ENCODE assay signal across 20 mouse cellular contexts in the genomic region with DNA sequence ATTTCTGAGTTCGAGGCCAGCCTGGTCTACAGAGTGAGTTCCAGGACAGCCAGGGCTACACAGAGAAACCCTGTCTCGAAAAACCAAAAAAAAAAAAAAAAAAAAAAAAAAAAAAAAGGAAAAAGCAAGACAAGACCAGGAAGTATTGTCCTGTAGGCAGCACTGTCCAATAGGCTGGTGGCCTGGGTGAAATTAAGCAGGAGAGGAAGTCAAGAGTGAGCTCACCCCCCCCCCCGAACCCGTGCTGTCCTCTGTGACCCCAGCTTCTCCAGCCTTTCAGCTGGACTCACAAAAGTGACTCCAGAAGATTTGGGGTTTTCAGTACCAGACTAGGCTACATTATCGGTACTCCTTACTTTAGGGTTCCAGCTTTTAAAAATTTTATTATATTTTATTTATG.
"Had no signal": no experiment of that assay in that cellular context is flagged by ENCODE, and none has a peak within 500 bp of the region (broad histone marks: within the 10 kb centered on the region; RNA-seq: fewer than 3 reads in every experiment).

No protein-coding gene starts in this region.

- H3K36me3 ChIP-seq: limb, embryonic 10.5 days; limb, embryonic 13.5 days; liver, embryonic 12.5 days; liver, embryonic 15.5 days had no signal

- H3K4me3 ChIP-seq: limb, embryonic 10.5 days; limb, embryonic 13.5 days; liver, embryonic 12.5 days; liver, embryonic 15.5 days had no signal

- H3K27ac ChIP-seq: limb, embryonic 10.5 days; limb, embryonic 13.5 days; liver, embryonic 12.5 days; liver, embryonic 15.5 days had no signal

- H3K9ac ChIP-seq: limb, embryonic 13.5 days; liver, embryonic 12.5 days; liver, embryonic 15.5 days had no signal

- ATAC-seq: intestine, embryonic 16.5 days; liver, embryonic 12.5 days had no signal

- DNase-seq: kidney, adult 18-20 months; kidney, adult 9 months; kidney, postnatal 14 days; kidney, postnatal 4 days; liver; lung, adult 2 months; lung, postnatal 14 days; lung, postnatal 4 days; midbrain, embryonic 14.5 days; right cerebral cortex, adult 18-20 months; right cerebral cortex, postnatal 14 days; right cerebral cortex, postnatal 4 days; thymus, adult 2 months; thymus, postnatal 25 days had no signal

- H3K27me3 ChIP-seq: limb, embryonic 13.5 days; liver, embryonic 12.5 days; liver, embryonic 15.5 days had no signal

- H3K4me1 ChIP-seq: limb, embryonic 13.5 days had no signal

- H3K4me2 ChIP-seq: limb, embryonic 13.5 days; liver, embryonic 12.5 days; liver, embryonic 15.5 days; midbrain, embryonic 11.5 days had no signal

- H3K9me3 ChIP-seq: limb, embryonic 10.5 days; limb, embryonic 13.5 days; liver, embryonic 12.5 days; liver, embryonic 15.5 days had no signal
